Mouse (Mus musculus) embryonic facial prominence, embryonic 13.5 days (tissue): ENCODE results near the gene Ccdc77. TPM values are rescaled to one million over a fixed set of nuclear protein-coding genes. Genes with fewer than 3 reads are reported as not detected.

Experiments used
- ATAC-seq: fragments of 200-750 bp; cut with Nextera tagmentation; 2 replicates; pipeline ENCODE4 v1.8.0; 2017; ENCODE audit warnings: low read depth; ENCODE audit not compliant: insufficient number of reproducible peaks, insufficient read depth, low FRiP score, low TSS enrichment
- H3K27ac ChIP-seq: fragments of 300-500 bp; sonication (generic); 2 replicates; pipeline ENCODE4 v1.5.1; 2015; ENCODE audit warnings: moderate library complexity, mild to moderate bottlenecking, inconsistent platforms
- H3K27me3 ChIP-seq: fragments of 300-500 bp; sonication (generic); 2 replicates; pipeline ENCODE4 v1.6.1; 2015; ENCODE audit warnings: mild to moderate bottlenecking, inconsistent platforms
- H3K36me3 ChIP-seq: fragments of 300-500 bp; sonication (generic); 2 replicates; pipeline ENCODE4 v1.6.1; 2015; ENCODE audit warnings: mild to moderate bottlenecking, inconsistent platforms
- H3K4me1 ChIP-seq: fragments of 300-500 bp; sonication (generic); 2 replicates; pipeline ENCODE4 v1.6.1; 2015; ENCODE audit warnings: inconsistent platforms
- H3K4me2 ChIP-seq: fragments of 300-500 bp; sonication (generic); 2 replicates; pipeline ENCODE4 v1.6.1; 2015; ENCODE audit warnings: moderate library complexity, mild to moderate bottlenecking, inconsistent platforms
- H3K4me3 ChIP-seq: fragments of 300-500 bp; sonication (generic); 2 replicates; pipeline ENCODE4 v1.5.1; 2015; ENCODE audit warnings: mild to moderate bottlenecking, inconsistent platforms
- H3K9ac ChIP-seq: fragments of 300-500 bp; sonication (generic); 2 replicates; pipeline ENCODE4 v1.6.1; 2015; ENCODE audit warnings: mild to moderate bottlenecking, inconsistent platforms
- H3K9me3 ChIP-seq: fragments of 300-500 bp; sonication (generic); 2 replicates; pipeline ENCODE4 v1.6.1; 2016; ENCODE audit warnings: inconsistent platforms
- WGBS: fragments of 180-500 bp; shearing (Covaris S2); methylation state at CpG from one replicate; pipeline ENCODE4 v1.1.7; 2015; ENCODE audit warnings: mixed read lengths; 5-methylcytosine and 5-hydroxymethylcytosine counted together
- polyA plus RNA-seq: library from polyadenylated mRNA; unstranded; fragments of >200 nt; fragmentation: Nextera tagmentation; extraction: Ambion mirVana; gene quantifications from 2 replicates; pipeline ENCODE4 v1.2.1, GENCODE M21; 2015

Gene Ccdc77
- polyA plus RNA-seq, 1 experiment from 2014 or later = 22.5 TPM

DNA sequence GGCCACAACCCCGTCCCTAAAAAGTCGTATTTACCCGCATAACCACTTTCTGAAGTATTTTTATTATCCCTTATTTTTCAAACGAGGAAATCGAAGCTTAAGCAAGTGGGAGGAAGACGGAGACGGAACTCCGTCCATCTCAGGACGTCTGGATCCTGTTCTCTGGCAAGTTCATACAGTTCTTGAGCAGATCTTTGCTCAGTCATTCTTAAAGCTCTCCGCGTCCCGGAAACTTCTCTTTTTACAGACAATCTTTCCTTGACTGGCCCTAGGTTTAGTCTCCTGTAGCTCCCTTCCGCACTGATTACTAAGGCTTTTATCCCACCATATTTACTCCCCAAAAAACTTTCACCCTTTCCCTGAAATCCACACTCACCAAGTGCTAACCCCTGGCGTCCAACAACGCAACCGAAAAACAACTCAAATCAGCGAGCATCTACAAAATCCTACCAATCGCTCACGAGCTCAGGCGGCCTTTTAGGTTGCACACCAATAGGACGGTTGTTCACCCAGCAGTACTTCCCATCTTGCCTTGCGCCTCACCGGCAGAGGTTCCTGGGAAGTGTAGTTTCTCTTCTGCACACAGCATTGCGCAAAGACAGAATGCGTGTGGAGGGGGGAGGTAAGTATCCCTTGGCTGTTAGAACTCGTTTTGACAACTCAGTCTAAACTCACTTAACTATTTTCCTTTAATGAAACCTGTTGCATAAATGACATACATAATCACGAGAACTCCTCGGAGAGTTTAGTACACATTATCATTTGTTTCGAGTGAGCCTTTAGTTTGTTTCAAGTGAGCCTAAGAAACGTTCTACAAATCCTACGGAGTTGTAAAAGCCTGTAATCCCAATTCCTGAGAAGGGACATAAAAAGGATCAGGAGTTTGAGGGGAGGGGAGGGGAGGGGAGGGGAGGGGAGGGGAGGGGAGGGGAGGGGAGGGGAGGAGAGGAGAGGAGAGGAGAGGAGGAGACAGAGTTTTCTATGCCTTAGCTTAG is 6.9 kb downstream of the Ccdc77 start:
- Histone ChIP-seq H3K27ac (peak overlapping the region; percentile 85), H3K36me3 (peaks cover 7% of the 10 kb centered on the region), H3K4me3 (peak overlapping the region; percentile 57), H3K27me3 (no peaks in the 10 kb centered on the region), H3K4me1 (peaks cover 8% of the 10 kb centered on the region), H3K4me2 (peak overlapping the region; percentile 76), H3K9me3 (no peaks in the 10 kb centered on the region), H3K9ac (peak overlapping the region; percentile 77)
- under 1% methylated on average over 31 of the region's 31 CpGs for WGBS
- peak; percentile 96 for ATAC-seq

DNA sequence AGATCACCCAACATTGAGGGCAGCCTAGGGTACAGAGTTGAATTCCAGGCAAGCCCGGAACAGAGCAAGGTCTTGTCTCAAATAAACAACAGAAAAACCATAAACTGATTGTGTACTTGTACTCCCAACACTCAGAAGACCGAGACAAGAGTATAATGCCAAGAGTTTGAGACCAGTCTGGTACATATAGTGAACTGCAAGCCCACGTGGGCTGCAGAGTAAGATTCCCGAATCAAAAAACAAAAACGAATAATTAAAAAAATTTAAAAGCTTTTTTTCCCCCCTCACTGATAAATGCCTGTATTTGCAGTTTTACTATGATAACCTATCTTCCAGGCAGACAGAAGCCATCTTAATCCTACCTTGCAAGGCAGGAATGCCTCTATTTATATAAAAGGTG is 7.7 kb downstream of the Ccdc77 start:
- peaks cover 8% of the 10 kb centered on the region for H3K4me1 ChIP-seq
- WGBS = 36% methylated on average over 5 of the region's 5 CpGs
- H3K9ac ChIP-seq = peak overlapping the region; percentile 77
- peaks cover 9% of the 10 kb centered on the region for H3K36me3 ChIP-seq
- no peak for ATAC-seq
- no peaks in the 10 kb centered on the region for H3K27me3 ChIP-seq
- peak overlapping the region; percentile 85 for H3K27ac ChIP-seq
- peak overlapping the region; percentile 76 for H3K4me2 ChIP-seq
- no peaks in the 10 kb centered on the region for H3K9me3 ChIP-seq
- H3K4me3 ChIP-seq = peak overlapping the region; percentile 57

DNA sequence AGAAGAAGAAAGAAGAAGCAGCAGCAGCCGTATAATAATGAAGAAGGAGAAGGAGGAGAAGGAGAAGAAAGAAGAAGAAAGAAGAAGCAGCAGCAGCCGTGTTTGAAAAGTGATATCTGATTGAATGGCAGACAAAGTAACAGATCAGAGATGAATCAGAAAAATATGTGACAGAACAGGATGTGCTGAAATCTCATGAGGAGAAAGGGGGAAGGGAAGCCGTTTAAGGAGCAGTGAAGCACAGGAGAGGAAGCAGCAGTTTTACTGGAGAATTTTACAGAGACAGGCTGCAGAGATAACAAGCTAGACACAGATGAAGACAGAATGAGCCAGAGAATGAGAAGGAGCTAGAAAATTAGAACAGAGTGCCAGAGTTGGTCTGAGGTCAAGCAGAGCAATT is 15.2 kb downstream of the Ccdc77 start:
- H3K27me3 ChIP-seq = no peaks in the 10 kb centered on the region
- H3K9me3 ChIP-seq = no peaks in the 10 kb centered on the region
- H3K4me2 ChIP-seq = no peak overlapping the region
- no peak overlapping the region for H3K9ac ChIP-seq
- ATAC-seq = no peak
- no peak overlapping the region for H3K27ac ChIP-seq
- H3K4me1 ChIP-seq = no peaks in the 10 kb centered on the region
- H3K4me3 ChIP-seq = no peak overlapping the region
- 88% methylated on average over 3 of the region's 3 CpGs for WGBS
- peaks cover 64% of the 10 kb centered on the region for H3K36me3 ChIP-seq

DNA sequence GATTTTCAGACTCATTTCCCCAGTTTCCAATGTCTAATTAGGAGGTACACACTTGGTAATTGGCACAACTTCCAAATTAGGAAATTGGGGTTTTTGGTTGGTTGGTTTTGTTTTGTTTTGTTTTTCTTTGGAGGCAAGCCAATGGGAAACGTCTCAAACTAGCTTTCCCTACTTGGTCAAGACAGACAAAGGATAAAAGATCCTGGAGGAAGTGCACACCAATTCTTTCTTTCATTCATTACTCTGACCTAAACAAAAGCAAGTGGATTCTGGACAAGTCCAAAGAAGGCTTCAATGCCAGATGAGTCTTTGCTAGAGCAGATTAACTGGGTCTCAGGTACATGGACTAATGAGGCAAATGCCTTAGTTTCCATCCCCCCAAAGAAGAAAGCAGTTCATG is 20.2 kb downstream of the Ccdc77 start:
- peaks cover 79% of the 10 kb centered on the region for H3K36me3 ChIP-seq
- no peaks in the 10 kb centered on the region for H3K27me3 ChIP-seq
- no peak for ATAC-seq
- H3K27ac ChIP-seq = no peak overlapping the region
- H3K4me3 ChIP-seq = no peak overlapping the region
- H3K4me1 ChIP-seq = no peaks in the 10 kb centered on the region
- H3K9ac ChIP-seq = no peak overlapping the region
- no peaks in the 10 kb centered on the region for H3K9me3 ChIP-seq
- no peak overlapping the region for H3K4me2 ChIP-seq
- 70% methylated on average over 1 of the region's 1 CpGs for WGBS

DNA sequence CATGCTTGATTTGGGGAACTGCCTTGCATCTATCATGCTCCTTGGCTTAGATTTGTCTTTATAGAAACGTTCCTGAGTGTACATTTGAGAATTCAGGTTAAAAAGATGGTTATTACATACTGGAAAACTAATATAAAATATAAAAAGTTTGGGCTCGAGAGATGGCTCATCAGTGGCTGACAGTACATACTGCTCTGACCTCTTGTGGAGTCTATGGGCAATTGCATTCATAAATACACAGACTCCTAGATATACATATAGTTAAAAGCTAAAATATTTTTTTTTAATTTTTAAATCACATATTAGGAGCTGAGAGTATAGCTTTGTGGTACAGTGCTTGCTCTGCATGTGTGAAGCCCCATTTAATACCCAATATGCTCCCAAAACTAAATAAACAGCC is 31.8 kb downstream of the Ccdc77 start:
- Histone ChIP-seq H3K4me3 (no peak overlapping the region), H3K27ac (no peak overlapping the region), H3K9ac (no peak overlapping the region), H3K4me1 (no peaks in the 10 kb centered on the region), H3K36me3 (peaks cover 78% of the 10 kb centered on the region), H3K9me3 (no peaks in the 10 kb centered on the region), H3K4me2 (no peak overlapping the region), H3K27me3 (no peaks in the 10 kb centered on the region)
- ATAC-seq = no peak
- 77% methylated on average over 2 of the region's 2 CpGs for WGBS

DNA sequence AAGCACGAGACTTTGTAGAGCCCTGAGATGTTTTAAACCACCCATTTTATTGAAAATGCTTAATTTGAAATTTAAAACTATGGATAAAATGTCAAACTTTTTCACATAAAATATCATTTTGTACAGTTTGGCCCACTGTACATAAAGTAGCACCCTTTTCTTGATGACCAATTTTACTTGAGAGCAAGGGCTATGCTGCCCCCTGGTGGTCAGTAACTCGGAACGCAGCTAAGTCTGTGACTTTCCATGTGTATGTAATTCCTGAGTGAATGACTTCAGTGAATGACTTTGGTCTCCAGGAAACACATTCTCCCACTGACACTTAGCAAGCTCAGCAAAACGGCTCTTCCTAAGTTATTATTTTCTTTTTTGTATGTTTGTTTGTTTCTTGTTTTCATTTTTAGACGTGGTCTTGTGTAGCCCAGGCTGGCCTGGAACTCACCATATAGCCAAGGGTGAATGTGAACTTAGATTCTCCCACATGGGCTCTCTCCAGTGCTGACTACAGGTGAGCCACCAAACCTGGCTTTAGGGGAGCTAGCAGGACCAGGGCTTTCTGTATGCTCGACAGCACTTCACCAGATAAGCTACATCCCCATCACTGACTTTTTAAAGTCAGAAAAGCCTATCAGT is 39.8 kb downstream of the Ccdc77 start:
- no peak for ATAC-seq

DNA sequence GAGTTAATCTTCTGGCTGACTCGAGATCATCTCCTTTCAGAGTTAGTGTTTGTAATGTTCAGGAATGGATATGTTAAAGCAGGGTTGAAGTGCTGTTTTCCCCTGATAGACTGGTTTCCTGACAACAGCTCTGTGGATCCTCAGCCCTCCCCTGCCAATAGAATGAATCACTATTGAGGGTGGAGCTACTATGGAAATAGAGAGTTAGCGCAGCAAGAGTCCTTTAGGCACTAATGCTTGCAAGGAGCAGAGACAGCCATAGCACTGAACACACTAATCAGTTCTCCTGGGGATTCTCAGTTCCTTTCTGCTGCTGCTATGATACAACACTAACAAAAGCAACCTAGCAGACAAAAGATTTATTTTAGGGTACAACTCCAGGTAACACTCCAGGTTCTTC is 43.8 kb downstream of the Ccdc77 start:
- Histone ChIP-seq H3K4me2 (no peak overlapping the region), H3K27ac (no peak overlapping the region), H3K4me3 (no peak overlapping the region), H3K9ac (no peak overlapping the region), H3K36me3 (peaks cover 9% of the 10 kb centered on the region), H3K9me3 (no peaks in the 10 kb centered on the region), H3K27me3 (no peaks in the 10 kb centered on the region), H3K4me1 (no peaks in the 10 kb centered on the region)
- 55% methylated on average over 2 of the region's 2 CpGs for WGBS
- no peak for ATAC-seq

More for the DNA sequence above, 39.8 kb downstream of the Ccdc77 start:
- Histone ChIP-seq H3K9ac (no peak overlapping the region), H3K27me3 (no peaks in the 10 kb centered on the region), H3K4me2 (no peak overlapping the region), H3K9me3 (no peaks in the 10 kb centered on the region), H3K36me3 (peaks cover 27% of the 10 kb centered on the region), H3K4me3 (no peak overlapping the region), H3K4me1 (no peaks in the 10 kb centered on the region), H3K27ac (no peak overlapping the region)
- WGBS = 28% methylated on average over 6 of the region's 6 CpGs

DNA sequence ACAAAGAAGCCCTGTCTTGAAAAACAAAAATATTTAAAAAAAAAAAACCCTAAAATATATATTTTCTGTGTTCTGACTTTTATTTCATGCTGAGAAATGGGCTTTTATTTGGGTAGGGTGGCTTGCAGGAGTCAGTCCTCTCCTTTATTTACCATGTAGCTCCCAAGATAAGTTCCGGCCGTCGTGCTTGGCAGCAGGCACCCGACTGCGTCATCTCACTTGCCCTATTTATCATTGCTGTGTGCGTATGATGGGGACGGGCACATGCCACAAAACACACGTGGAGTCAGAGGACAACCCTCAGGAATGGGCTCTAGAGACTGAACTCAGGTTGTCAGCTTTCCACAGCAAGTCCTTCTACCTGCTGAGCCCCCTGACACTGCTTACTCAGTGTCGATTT is 45.0 kb downstream of the Ccdc77 start:
- H3K27ac ChIP-seq = no peak overlapping the region
- no peak overlapping the region for H3K4me3 ChIP-seq
- H3K4me1 ChIP-seq = no peaks in the 10 kb centered on the region
- no peaks in the 10 kb centered on the region for H3K9me3 ChIP-seq
- WGBS = 89% methylated on average over 9 of the region's 9 CpGs
- H3K27me3 ChIP-seq = no peaks in the 10 kb centered on the region
- no peak overlapping the region for H3K4me2 ChIP-seq
- no peak for ATAC-seq
- H3K9ac ChIP-seq = no peak overlapping the region
- H3K36me3 ChIP-seq = no peaks in the 10 kb centered on the region

DNA sequence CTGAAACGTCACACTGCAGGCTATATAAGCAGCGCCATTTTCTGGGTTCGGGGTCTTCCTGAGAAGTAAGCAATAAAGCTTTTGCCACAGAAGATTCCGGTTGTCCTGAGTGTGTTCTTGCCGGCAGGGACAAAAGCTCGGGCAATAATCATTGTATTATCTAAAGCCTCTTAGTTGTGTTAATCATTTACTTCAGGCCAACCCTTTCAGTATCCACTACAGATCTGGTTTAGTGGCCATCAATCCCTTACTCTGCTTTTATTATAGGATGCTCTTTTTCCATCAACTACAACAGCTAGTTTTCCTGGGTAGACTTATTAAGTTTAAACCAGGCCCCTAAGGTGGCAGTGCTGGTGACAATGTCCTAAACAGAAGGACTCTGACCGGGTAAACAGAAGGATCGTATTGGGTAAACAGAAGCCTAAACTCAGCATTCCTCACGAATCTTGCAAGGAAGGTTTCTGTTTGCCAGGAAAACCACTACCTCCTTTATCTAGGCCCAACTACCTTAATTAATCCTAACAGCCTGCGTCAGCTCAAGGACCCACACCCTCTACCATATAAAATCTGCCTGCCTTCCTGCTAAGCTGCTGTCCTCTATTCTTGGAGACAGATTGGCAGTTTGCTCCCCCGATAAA is 45.8 kb downstream of the Ccdc77 start:
- no peak overlapping the region for H3K27ac ChIP-seq
- H3K4me3 ChIP-seq = no peak overlapping the region
- no peaks in the 10 kb centered on the region for H3K27me3 ChIP-seq
- no peak overlapping the region for H3K9ac ChIP-seq
- no peak overlapping the region for H3K4me2 ChIP-seq
- no peaks in the 10 kb centered on the region for H3K36me3 ChIP-seq
- WGBS = 82% methylated on average over 11 of the region's 11 CpGs
- no peaks in the 10 kb centered on the region for H3K9me3 ChIP-seq
- H3K4me1 ChIP-seq = no peaks in the 10 kb centered on the region
- ATAC-seq = no peak

DNA sequence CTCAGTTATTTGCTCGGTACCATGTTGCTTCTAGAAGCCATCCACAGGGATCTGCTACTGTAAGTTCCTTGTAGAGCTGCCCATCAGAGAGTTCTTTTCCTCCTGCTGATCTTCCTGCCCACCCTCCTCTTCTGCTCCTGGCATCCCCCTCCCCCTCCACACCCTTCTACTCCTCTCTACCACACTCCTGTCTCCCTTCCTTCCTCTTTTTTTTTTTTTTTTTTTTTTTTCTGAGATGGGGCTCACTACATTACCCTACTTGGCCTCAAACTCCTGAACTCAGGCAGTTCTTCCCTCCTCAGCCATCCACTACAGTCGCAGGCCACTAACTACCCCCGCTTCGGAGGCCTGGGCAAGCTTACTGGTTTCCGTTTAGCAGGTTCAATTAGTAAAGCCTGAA is 51.7 kb downstream of the Ccdc77 start:
- Histone ChIP-seq H3K4me2 (no peak overlapping the region), H3K9ac (no peak overlapping the region), H3K4me3 (no peak overlapping the region), H3K36me3 (no peaks in the 10 kb centered on the region), H3K9me3 (no peaks in the 10 kb centered on the region), H3K4me1 (no peaks in the 10 kb centered on the region), H3K27ac (no peak overlapping the region), H3K27me3 (no peaks in the 10 kb centered on the region)
- no peak for ATAC-seq
- WGBS = 63% methylated on average over 5 of the region's 5 CpGs

DNA sequence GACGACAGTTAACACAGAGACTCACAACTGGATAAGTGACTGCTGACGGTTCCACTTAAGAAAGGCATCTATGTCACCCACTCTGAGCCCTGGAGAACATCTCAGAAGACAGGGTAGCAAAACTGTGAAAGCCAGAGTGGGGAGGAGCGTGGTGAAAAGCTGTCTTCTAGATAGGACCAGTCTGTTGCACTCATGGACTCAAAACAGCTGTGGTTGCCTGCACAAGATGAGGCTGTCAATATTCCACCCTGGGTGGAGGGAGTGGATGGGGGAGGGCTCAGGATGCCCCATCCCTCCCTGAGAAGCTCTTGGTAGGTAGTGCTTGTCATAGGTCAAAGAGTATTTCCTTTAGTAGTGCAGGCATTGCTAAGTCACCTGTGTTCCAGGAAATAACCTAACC is 54.4 kb downstream of the Ccdc77 start:
- Histone ChIP-seq H3K9me3 (no peaks in the 10 kb centered on the region), H3K9ac (no peak overlapping the region), H3K4me3 (no peak overlapping the region), H3K27ac (no peak overlapping the region), H3K4me1 (no peaks in the 10 kb centered on the region), H3K36me3 (no peaks in the 10 kb centered on the region), H3K27me3 (no peaks in the 10 kb centered on the region), H3K4me2 (no peak overlapping the region)
- no peak for ATAC-seq
- 51% methylated on average over 3 of the region's 3 CpGs for WGBS
